Mouse (Mus musculus) MN1 (cell line): Measurements from ENCODE around the gene Akap5.

Source experiments
- DNase-seq: peaks from one replicate; pipeline ENCODE4 v3.0.0-alpha.2; 2016; ENCODE audit warnings: low spot score

The Akap5 gene

GRCm38 (mm10) chr12:76311227-76311626 lies 13.5 kb upstream of the Akap5 start:
- DNase-seq: no peak

DNA sequence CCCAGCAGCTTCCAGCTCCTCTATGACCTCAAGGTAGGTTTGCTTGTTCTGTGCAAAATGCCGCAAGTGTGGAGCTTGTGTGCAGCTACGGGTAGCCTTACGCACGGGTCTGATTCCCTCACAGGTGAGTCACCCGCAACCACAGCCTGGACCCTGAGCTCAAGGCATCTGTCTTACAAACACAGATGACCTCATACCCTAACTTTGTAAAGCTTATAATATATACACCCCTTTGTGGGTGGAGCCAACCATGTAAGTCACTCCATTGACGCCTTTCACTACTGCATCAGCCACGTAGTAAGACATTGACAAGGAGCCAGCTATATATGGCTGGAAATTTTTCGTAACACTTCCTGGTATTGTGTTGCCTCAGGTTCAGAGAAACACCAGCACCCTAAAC lies 12.7 kb upstream of the Akap5 start:
- DNase-seq: no peak

- DNase-seq: no peak
Measured at GRCm38 (mm10) chr12:76318282-76319212, 6.1 kb upstream of the Akap5 start.

GRCm38 (mm10) chr12:76326437-76327220 lies 1.9 kb downstream of the Akap5 start:
- no peak for DNase-seq

DNA sequence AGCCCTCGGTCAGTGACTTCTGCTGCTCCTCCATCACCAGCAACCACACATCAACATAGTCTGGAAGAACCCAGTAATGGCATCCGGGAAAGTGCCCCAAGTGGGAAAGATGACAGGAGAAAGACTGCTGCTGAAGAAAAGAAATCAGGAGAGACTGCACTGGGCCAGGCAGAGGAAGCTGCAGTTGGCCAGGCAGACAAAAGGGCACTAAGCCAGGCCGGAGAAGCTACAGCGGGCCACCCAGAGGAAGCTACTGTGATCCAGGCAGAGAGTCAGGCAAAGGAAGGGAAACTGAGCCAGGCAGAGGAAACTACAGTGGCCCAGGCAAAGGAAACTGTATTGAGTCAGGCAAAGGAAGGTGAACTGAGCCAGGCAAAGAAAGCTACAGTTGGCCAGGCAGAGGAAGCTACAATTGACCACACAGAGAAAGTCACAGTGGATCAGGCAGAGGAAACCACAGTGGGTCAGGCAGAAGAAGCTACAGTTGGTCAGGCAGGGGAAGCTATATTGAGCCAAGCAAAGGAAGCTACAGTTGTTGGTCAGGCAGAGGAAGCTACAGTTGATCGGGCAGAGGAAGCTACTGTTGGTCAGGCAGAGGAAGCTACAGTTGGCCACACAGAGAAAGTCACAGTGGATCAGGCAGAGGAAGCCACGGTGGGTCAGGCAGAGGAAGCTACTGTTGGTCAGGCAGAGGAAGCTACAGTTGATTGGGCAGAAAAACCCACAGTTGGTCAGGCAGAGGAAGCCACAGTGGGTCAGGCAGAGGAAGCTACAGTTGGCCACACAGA lies 4.1 kb downstream of the Akap5 start:
- no peak for DNase-seq

DNA sequence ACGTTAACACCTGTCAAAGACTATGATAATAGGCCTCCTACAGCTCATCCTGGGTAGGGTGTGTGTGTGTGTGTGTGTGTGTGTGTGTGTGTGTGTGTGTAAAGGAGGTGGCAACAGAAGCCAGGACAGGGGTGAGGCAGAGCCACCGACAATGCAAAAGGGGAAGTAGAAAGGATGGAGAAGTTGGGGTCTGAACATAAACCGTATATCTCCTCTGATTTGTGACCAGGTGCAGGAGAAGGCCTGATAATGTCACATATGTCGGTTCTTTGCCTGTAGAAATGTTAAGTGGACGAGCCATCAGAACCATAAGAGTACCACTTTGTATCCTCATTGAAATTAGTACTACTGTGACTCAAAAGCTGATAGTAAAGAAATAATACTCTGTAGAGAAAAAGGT lies 9.0 kb downstream of the Akap5 start:
- no peak for DNase-seq

DNA sequence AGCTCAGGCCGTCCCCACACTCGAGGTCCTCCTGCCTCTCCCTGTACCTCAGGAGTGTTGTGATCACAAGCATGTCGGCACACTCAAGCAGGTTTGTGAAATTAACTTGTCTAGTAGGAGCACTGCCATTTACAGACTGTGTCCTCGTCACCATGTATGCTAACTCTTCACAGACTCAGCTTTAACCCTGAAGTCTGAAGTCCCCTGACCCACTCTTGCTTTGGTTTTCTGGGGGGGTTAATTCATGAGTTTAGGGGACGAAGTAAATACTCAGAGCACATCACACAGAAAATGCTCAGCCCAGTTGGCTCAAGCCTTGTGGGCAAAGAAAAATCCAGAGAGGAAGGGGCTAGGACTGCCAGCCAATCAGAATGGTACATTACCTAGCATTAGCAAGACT lies 10.9 kb downstream of the Akap5 start:
- DNase-seq: no peak

- DNase-seq: no peak
Measured at GRCm38 (mm10) chr12:76336111-76336965, 11.6 kb downstream of the Akap5 start.

DNA sequence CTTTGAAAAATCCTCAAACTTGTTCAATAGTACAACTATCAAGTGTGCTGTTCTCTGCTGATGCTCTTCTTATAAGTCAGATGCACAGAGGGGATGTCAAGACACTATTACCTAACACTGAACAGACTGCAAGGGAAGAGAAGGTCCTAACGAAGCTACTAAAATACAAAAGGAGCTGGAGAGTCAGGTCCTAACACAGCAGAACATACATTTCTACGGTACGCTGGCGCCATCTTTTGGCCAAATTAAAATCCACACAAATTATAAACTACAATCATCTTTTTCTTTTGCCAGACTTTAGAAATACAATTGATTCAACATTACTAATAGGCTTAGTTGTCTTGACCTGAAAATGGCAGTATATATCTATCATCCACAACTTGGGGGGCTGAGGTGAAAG lies 16.4 kb downstream of the Akap5 start:
- peak; percentile 72 for DNase-seq

GRCm38 (mm10) chr12:76345759-76346455 lies 21.2 kb downstream of the Akap5 start:
- peak; percentile 39 for DNase-seq

GRCm38 (mm10) chr12:76349680-76350220 lies 25.1 kb downstream of the Akap5 start:
- DNase-seq: no peak

GRCm38 (mm10) chr12:76360868-76361267 lies 36.2 kb downstream of the Akap5 start:
- DNase-seq: no peak

- DNase-seq: no peak
Measured at GRCm38 (mm10) chr12:76361405-76362302, 37.0 kb downstream of the Akap5 start.

GRCm38 (mm10) chr12:76362303-76362676 lies 37.6 kb downstream of the Akap5 start:
- no peak for DNase-seq

DNA sequence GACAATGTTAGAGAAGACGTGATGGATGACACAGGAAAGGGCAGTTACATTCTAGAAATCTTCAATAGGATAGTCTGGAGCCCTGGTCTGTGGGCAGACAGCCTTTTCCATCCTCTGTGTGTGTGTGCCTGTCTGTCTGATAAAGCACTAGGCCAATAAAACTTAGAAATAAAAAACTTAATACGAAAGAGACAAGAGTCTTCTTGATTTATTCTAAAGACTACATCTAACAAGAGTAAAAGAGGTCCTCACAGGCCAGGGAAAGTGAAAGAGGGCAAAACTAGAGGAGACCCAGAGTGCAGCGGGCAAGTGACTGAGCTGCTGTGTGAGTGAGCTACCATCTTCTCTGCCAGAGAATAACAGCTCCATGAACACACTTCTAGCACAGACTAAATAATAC lies 41.6 kb downstream of the Akap5 start:
- no peak for DNase-seq

- DNase-seq: peak; percentile 55
Measured at GRCm38 (mm10) chr12:76367096-76367995, 42.7 kb downstream of the Akap5 start.

GRCm38 (mm10) chr12:76368201-76368789 lies 43.6 kb downstream of the Akap5 start:
- DNase-seq: no peak

DNA sequence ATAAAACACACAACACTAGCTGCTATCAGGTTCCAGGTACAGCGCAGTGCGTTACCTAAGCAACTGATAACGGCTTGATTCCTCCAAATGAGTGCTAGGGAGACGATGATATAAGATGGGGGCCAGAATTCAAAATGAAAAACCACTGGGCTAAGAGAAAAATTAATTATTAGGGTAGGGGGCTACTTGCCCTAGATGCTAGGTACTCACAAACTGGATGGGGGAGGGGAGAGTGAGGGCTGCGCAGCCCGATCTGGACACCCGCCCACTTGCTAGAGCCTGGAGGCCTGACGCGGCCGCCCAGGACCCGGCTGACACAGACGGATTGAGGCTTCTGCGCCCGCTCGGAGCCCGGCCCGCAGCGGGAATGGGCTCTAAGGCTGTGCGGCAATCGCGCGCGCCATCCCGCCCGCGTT lies 44.1 kb downstream of the Akap5 start:
- DNase-seq: peak; percentile 75
